Comparison of ENCODE assay signal across 14 mouse cellular contexts in the genomic region with DNA sequence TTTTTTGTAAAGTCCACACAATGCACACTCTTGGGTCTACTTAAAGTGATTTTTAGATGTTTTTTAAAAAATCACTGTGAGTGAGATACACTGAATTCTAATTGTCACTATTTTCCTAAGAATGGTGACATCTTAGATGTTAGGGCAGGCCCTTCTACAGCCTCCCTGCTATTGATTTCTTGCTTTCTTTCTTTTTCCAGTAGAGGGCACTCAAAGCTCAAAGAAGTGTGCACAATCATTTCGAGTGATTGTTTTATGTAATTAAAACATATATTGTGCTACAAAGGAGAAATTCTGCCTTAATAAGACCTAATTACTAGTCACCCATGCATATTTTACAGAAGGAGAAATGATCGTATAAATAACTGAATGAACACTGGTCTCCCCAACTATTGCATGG. TPM values are rescaled to one million over a fixed set of nuclear protein-coding genes. Genes with fewer than 3 reads are reported as not detected.
DNase-seq lines count a peak whose midpoint lies in the region; ATAC-seq and TF ChIP-seq lines count a peak whose summit lies in the region.
"Had no signal": no experiment of that assay in that cellular context is flagged by ENCODE, and none has a peak within 500 bp of the region (broad histone marks: within the 10 kb centered on the region; RNA-seq: fewer than 3 reads in every experiment).

No protein-coding gene starts in this region.

- H3K4me2 ChIP-seq in liver, postnatal 0 days (ENCODE audit: low read depth, low read length) = no peak overlapping the region
- H3K4me2 ChIP-seq in liver, embryonic 11.5 days = no peak overlapping the region
- H3K4me2 ChIP-seq: embryonic facial prominence, embryonic 13.5 days; heart, embryonic 15.5 days had no signal

- ATAC-seq in liver, postnatal 0 days = no peak
- ATAC-seq in liver, embryonic 11.5 days (replicated peaks; ENCODE audit: low FRiP score) = no peak

- no peaks in the 10 kb centered on the region for H3K36me3 ChIP-seq in liver, postnatal 0 days (replicated peaks; ENCODE audit: insufficient read depth, low read length)
- H3K36me3 ChIP-seq in liver, embryonic 11.5 days (ENCODE audit: control insufficient read depth, insufficient read depth, low read length) = no peaks in the 10 kb centered on the region
- H3K36me3 ChIP-seq: embryonic facial prominence, embryonic 13.5 days; G1E; heart, embryonic 15.5 days had no signal

- H3K4me1 ChIP-seq in liver, postnatal 0 days (ENCODE audit: insufficient read depth) = no peaks in the 10 kb centered on the region
- no peaks in the 10 kb centered on the region for H3K4me1 ChIP-seq in liver, embryonic 11.5 days (replicated peaks; ENCODE audit: control insufficient read depth, insufficient read depth, low read length)
- H3K4me1 ChIP-seq: embryonic facial prominence, embryonic 13.5 days; heart, embryonic 15.5 days had no signal

- H3K9ac ChIP-seq in liver, postnatal 0 days (replicated peaks) = no peak overlapping the region
- H3K9ac ChIP-seq in liver, embryonic 11.5 days (ENCODE audit: low read depth, low read length) = no peak overlapping the region
- H3K9ac ChIP-seq: embryonic facial prominence, embryonic 13.5 days; heart, embryonic 15.5 days had no signal

- no peak for TF ChIP-seq EP300 in liver, postnatal 0 days (IDR thresholded peaks at IDR 0.05; ENCODE audit: low read depth)

- TF ChIP-seq CTCF in gastrocnemius, adult 2 months (IDR thresholded peaks at IDR 0.05) = peak; percentile 35
- peak; percentile 63 for TF ChIP-seq CTCF in liver, postnatal 0 days (IDR thresholded peaks at IDR 0.05; ENCODE audit: low read depth)

- H3K9me3 ChIP-seq in liver, postnatal 0 days (ENCODE audit: low read length) = no peaks in the 10 kb centered on the region
- H3K9me3 ChIP-seq in liver, embryonic 11.5 days (ENCODE audit: control insufficient read depth, low read length) = no peaks in the 10 kb centered on the region
- H3K9me3 ChIP-seq: embryonic facial prominence, embryonic 13.5 days; G1E; heart, embryonic 15.5 days had no signal

- intact Hi-C loops in gastrocnemius, adult 2 months (cut with DNase I) = no loop called here

- H3K4me3 ChIP-seq in gastrocnemius, adult 2 months = no peak overlapping the region
- H3K4me3 ChIP-seq in liver, postnatal 0 days (ENCODE audit: low read depth, low read length) = no peak overlapping the region
- H3K4me3 ChIP-seq in liver, embryonic 11.5 days (ENCODE audit: low read depth, low read length) = no peak overlapping the region
- H3K4me3 ChIP-seq: embryonic facial prominence, embryonic 13.5 days; heart, embryonic 15.5 days had no signal

- no peaks in the 10 kb centered on the region for H3K27me3 ChIP-seq in liver, postnatal 0 days (ENCODE audit: insufficient read depth, low read length)
- no peaks in the 10 kb centered on the region for H3K27me3 ChIP-seq in liver, embryonic 11.5 days (replicated peaks; ENCODE audit: control insufficient read depth, insufficient read depth, low read length)
- H3K27me3 ChIP-seq: embryonic facial prominence, embryonic 13.5 days; heart, embryonic 15.5 days had no signal

- WGBS in liver, postnatal 0 days (ENCODE audit: insufficient replicate concordance) = 49% methylated on average over 2 of the region's 2 CpGs
- 65% methylated on average over 2 of the region's 2 CpGs for WGBS in liver, embryonic 11.5 days

- H3K27ac ChIP-seq in gastrocnemius, adult 2 months = no peak overlapping the region
- H3K27ac ChIP-seq in liver, postnatal 0 days (ENCODE audit: low read depth) = no peak overlapping the region
- no peak overlapping the region for H3K27ac ChIP-seq in liver, embryonic 11.5 days (ENCODE audit: low read depth, low read length)
- H3K27ac ChIP-seq: embryonic facial prominence, embryonic 13.5 days; heart, embryonic 15.5 days; macrophage had no signal

- no peak for DNase-seq in gastrocnemius, adult 2 months
- DNase-seq in gastrocnemius, adult 8-10 months (ENCODE audit: low spot score in 2 of 2) = no peak
- DNase-seq in liver, postnatal 0 days = no peak
- DNase-seq in liver, embryonic 11.5 days (ENCODE audit: low spot score) = no peak
- peak; percentile 5 for DNase-seq in R1 (ENCODE audit: low read depth, low spot score)
- peak; percentile 28 for DNase-seq in retina, postnatal 1 day
- DNase-seq in thymus, postnatal 36 days = no peak
- DNase-seq in cerebellum, adult 18-20 months = no peak
- DNase-seq: kidney, postnatal 25 days; right cerebral cortex, postnatal 25 days had no signal

RNA-seq across cellular contexts. Expression of a gene that starts 25.9 kb away (rescaled TPM):
- 1 to 10 TPM in 1 of 2 experiments, under 1 TPM in 1; 0.92 to 1.7 TPM for total RNA-seq in gastrocnemius, adult 2 months (2021)
- total RNA-seq in gastrocnemius, adult 8-10 months (2022) = 1 to 10 TPM in 3 of 4 experiments, under 1 TPM in 1; 0.94 to 1.4 (median 1.3) TPM
- 6.4 and 7.9 TPM in 2 replicates for polyA plus RNA-seq in liver, postnatal 0 days (2015; fragmentation: Nextera tagmentation; extraction: Ambion mirVana)
- polyA plus RNA-seq in liver, embryonic 11.5 days (2014; fragmentation: Nextera tagmentation; extraction: Ambion mirVana) = 0.42 and 0.47 TPM in 2 replicates
- polyA plus RNA-seq: G1E had no signal

Comparison
In these comparisons a context has a peak if more than half of its experiments do, and no peak if none do; other contexts are left out.
1. DNase-seq: peak in R1 (single experiment) and retina, postnatal 1 day (single experiment); none in gastrocnemius, adult 2 months (single experiment), gastrocnemius, adult 8-10 months (0 of 2), liver, postnatal 0 days (single experiment), liver, embryonic 11.5 days (single experiment), thymus, postnatal 36 days (0 of 2) and cerebellum, adult 18-20 months (0 of 2).